Mouse (Mus musculus) CD4-positive helper T cell, adult 2 months (primary cell): Measurements from ENCODE around the gene Tex12.

Experiments
- DNase-seq: peaks from one replicate; pipeline ENCODE4 v3.0.0-alpha.2; 2012; ENCODE audit warnings: low read depth, missing footprints, low spot score

Tex12 gene

DNA sequence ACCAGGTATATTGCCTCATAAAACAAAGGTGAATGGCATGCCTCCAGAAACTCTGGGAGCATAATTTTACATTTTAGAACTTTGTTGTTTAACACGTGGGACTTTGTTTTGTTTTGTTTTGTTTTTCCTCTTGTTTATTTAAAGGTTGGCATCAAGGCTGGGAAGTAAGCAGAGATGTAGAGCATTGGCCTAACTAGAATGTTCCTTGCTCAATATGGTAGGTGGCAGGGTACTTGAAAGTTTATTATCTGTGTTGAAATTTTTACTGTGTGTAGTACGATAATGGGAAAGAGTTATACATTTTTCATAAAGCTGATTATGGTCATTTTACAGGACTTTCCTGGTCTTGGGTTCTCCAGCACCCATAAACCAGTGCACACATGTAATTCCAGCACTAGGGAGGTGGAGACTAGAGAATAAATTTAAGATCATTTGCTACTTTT, 814 bp upstream of the Tex12 start:
- DNase-seq, result no peak

DNA sequence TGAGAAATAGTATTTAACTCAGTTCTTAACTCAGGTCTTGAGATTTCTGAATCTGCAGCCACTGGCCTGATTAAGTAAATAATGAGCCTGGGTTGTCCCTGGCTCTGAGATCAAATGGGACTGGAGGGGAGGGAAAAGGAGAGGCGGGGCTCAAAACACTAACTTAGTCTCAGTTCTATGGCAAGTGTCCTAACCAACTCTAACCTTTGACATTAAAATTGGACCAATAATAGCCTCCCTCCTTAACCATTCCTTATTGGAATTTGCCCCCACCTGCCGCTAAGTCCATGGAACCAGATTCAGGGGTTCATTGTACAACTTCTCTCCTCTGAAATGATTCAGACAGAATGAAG, 6.1 kb downstream of the Tex12 start, which contains the start of gene Bco2:
Gene Bco2 (minus strand): TSS at position 88 of the 353 bp plus-strand sequence.
- DNase-seq, result no peak

GRCm38 (mm10) chr9:50554241-50555093, 6.7 kb downstream of the Tex12 start, which contains the start of gene Il18:
Gene Il18 (plus strand): TSS chr9:50554827.
- DNase-seq, result peak; percentile 48

GRCm38 (mm10) chr9:50553547-50553946, 7.6 kb downstream of the Tex12 start:
- DNase-seq, result no peak

DNA sequence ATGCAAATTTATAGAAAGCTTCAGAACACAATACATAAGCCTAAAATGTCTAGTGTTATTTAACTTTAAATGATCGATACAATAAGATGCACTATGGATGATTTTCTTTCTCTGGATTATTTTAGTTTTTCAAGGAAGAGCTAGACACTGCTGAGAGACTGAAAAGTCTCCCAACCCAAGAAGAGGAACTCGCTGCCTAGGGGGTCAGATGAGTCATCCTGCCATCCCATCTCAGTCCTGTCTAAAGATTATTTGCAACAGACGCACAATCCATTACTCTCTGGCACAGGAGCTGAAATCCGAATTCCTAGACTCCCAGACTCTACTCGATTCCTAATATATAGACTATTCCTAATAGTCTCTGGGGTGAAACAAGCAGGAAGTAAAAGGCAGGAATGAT, 8.9 kb downstream of the Tex12 start:
- no peak for DNase-seq

GRCm38 (mm10) chr9:50548936-50549335, 12.2 kb downstream of the Tex12 start:
- no peak for DNase-seq

GRCm38 (mm10) chr9:50547859-50548478, 13.2 kb downstream of the Tex12 start:
- DNase-seq, result peak; percentile 58

DNA sequence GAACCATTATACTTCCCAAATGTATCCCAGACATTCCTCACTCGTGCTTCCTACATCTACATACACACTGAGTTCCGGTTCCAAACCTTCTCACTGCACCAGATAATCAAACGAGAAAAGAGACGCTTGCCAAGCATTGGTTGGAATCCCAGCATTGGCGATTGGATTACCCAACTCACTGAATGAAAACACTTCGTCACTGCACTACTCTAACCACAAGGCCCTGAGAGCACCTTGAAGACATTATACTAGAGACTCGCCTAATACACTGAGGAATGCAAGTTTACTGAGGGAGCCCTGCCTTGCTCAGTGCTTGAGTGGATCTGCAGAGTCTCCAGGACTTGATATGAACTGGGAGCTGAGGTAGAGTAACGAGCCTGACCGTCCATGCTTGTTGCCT, 18.7 kb downstream of the Tex12 start:
- no peak for DNase-seq

GRCm38 (mm10) chr9:50540170-50540569, 21.0 kb downstream of the Tex12 start:
- DNase-seq, result no peak

GRCm38 (mm10) chr9:50537295-50537694, 23.8 kb downstream of the Tex12 start:
- peak; percentile 25 for DNase-seq

DNA sequence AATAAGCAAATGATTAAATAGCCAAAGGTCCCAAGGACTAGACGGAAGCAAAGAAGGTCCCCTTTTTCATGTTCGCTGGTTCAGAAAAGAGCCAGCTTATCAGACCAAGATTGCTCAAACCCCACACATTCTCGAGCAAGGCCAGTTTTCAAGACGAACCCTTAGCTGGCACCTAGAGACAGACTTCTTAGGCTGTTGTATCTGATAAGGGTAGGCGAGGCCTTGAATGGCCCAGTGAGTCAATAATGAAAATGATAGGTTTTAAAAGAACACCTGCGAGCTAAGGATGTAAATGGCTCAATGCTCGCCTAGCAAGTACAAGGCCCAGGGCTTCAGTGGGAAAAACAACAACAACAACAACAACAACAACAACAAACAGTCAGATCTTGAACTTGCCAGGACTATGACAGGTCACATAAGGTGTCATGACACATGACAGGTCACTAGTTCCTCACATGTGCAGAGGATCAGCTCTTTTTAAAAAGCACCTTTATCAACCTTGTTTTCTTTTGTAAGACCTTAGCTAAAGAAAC, 24.5 kb downstream of the Tex12 start:
- DNase-seq, result no peak

DNA sequence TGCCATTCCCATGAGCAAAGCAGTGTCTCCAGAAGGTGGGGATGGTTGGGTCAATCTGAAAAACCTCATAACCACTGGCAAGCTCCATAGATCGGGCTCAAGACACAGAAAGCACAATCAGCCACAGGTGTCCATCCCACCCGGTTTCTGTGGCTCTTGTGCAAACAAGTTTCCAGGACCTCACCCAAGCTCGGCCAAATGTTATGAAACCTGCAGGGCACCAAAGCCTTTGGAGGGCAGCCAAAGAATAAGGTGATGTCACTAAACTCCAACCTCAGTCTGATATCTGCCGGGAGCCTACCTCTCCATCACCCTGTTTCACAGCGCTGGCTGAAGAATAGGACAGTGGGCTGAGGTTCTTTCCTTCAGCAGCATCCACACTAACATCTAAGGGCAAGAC, 25.2 kb downstream of the Tex12 start:
- DNase-seq, result no peak

DNA sequence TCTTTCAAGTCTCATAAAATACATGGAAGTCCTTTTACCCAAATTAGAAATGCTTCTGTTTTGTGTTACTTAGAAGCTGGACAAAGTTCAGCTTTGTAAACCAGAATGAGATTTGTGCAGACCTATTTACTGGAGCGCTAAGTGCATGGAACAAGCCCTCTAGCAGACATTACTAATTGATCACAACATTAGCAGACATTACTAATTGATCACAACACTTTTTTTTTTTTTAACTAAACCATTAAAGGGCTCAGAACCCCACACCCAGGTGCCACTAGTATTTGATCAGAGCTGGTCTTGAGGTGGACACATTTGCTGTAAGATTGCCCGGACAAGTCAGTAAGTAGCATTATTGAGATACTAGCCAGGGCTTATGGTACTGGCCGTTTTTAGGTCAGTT, 27.3 kb downstream of the Tex12 start:
- DNase-seq, result peak; percentile 42

- DNase-seq, result peak; percentile 57
Observed at GRCm38 (mm10) chr9:50533328-50533727, 27.8 kb downstream of the Tex12 start.

DNA sequence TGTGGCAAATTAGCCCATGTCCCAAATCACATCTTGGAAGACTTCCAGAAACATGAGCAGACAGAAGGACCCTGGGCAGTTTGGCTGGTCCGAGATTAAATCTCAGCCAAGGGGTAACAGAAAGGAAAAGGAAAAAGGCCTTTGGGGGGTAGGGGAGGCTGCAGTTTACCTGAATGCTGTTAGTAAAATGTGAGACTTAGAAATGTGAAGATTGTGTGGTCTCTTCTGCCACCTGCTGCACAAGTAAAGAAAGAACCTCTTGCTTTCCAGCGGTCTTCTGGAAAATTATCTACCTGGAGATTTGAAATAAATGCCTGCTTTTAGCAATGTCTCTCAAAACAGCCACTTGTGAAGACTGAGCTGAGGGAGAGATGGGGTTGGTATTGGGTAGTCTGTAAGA, 30.2 kb downstream of the Tex12 start:
- DNase-seq, result peak; percentile 55

- DNase-seq, result peak; percentile 98
Observed at GRCm38 (mm10) chr9:50528293-50528892, 32.7 kb downstream of the Tex12 start, which contains the start of gene Pts. Gene Pts (minus strand): TSS chr9:50528724.

DNA sequence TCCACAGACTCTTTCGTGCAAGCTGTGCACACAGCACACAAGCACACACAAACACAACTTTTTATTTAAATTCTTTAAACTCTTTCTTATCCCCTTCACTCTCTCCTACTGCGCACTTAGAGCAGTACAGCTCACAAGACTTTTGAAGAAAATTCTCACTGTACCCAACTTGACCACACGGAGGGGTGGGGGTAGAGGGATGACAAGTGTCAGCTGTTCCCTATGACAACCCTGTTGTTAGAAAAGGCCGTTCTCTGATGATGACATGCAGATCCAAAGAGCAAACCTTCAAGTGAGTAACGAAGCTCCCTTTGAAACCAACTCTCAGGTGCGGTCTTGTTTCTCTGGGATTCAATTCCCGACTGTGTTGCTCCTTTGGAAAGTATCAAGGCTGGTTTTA, 33.3 kb downstream of the Tex12 start:
- peak; percentile 61 for DNase-seq

DNA sequence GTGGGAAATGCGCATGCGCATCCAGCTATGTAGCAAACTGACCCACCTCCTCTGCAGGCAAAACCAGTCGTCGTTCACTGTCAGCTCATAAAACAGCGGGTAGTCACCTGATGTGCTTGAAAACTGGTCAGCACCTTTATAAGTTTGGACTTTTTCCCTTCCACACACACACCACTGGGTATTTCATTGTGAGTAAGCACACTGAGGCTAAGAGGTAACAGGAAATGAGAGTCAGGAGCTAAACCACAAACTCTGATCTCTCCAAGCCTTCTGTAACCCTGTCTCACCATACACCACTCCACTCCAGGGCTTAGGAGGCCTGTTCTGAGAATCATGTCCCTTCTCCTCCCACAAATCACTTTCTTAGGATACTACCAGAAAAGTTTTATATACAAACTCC, 35.5 kb downstream of the Tex12 start:
- no peak for DNase-seq

- no peak for DNase-seq
Observed at GRCm38 (mm10) chr9:50524936-50525335, 36.2 kb downstream of the Tex12 start.

DNA sequence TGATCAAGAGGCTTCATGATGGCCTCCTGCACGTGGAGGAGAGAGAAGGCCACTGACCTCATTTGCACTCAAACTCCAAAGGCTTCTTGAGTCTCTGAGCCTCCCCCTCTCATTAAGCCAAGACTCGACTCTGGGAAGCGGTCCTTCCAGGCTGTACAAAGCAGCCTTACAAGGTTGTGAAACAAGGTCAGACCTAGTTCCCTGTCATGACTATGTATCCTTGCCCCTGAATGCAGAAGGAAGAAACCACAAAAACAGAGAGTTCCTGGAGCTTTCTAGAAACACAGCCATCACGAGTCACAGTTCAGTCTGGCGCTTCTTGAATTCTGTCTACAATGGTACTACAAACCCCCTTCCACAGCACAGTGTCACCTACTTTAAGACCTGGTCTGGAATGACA, 38.6 kb downstream of the Tex12 start:
- no peak for DNase-seq

- no peak for DNase-seq
Observed at GRCm38 (mm10) chr9:50521562-50521961, 39.6 kb downstream of the Tex12 start.

DNA sequence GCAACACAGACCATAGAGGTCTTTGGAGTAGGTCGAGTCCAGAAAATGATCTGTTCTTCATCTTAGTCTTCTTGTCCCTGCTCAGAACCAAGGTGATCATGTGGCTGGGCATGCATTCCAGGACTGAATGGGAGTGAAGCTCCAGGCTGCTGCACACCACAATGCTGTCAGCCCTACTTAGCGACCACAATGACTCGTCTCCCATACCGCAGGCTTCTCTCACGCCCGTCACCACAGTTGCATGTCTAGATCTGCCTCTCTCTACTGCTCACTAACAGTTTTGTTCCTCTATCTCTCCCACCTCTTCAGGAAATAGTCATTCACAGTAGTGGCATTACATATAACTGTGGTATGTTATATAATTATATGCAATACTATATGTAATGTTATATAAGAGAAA, 40.4 kb downstream of the Tex12 start:
- DNase-seq, result no peak
